Mouse (Mus musculus) kidney, postnatal 0 days (tissue): ENCODE results near the gene Cyp1a1. TPM values are rescaled to one million over a fixed set of nuclear protein-coding genes. Genes with fewer than 3 reads are reported as not detected.
A peak's percentile ranks its signal among the peaks of the same experiment; 100 is the strongest.

ENCODE experiments used
- ATAC-seq: fragments of 200-750 bp; cut with Nextera tagmentation; replicated peaks from 2 replicates; pipeline ENCODE4 v1.8.0; 2017; ENCODE audit warnings: low read depth, moderate number of reproducible peaks, moderate TSS enrichment, moderate library complexity; ENCODE audit not compliant: low FRiP score
- DNase-seq: peaks from one replicate; pipeline ENCODE4 v3.0.0-alpha.2; 2016; ENCODE audit warnings: low spot score
- H3K27ac ChIP-seq: fragments of 300-500 bp; sonication (generic); 2 replicates; pipeline ENCODE4 v1.5.1; 2014; ENCODE audit warnings: mild to moderate bottlenecking
- H3K27me3 ChIP-seq: fragments of 300-500 bp; sonication (generic); 2 replicates; pipeline ENCODE4 v1.6.1; 2014; ENCODE audit warnings: low read length, mixed read lengths; ENCODE audit not compliant: insufficient read depth
- H3K36me3 ChIP-seq: fragments of 300-500 bp; sonication (generic); 2 replicates; pipeline ENCODE4 v1.6.1; 2014; ENCODE audit warnings: low read length, mixed read lengths; ENCODE audit not compliant: insufficient read depth
- H3K4me1 ChIP-seq: fragments of 300-500 bp; sonication (generic); replicated peaks from 2 replicates; pipeline ENCODE4 v1.6.1; 2014; ENCODE audit warnings: antibody characterized with exemption, low read length, mixed read lengths; ENCODE audit not compliant: insufficient read depth
- H3K4me2 ChIP-seq: fragments of 300-500 bp; sonication (generic); 2 replicates; pipeline ENCODE4 v1.6.1; 2014; ENCODE audit warnings: mild to moderate bottlenecking, low read length, moderate library complexity, mixed read lengths
- H3K4me3 ChIP-seq: fragments of 300-500 bp; sonication (generic); replicated peaks from 2 replicates; pipeline ENCODE4 v1.5.1; 2014; ENCODE audit warnings: low read depth, low read length
- H3K9ac ChIP-seq: fragments of 300-500 bp; sonication (generic); 2 replicates; pipeline ENCODE4 v1.6.1; 2014; ENCODE audit warnings: low read depth, low read length
- H3K9me3 ChIP-seq: fragments of 300-500 bp; sonication (generic); replicated peaks from 2 replicates; pipeline ENCODE4 v1.6.1; 2016; ENCODE audit warnings: low read length, inconsistent platforms, mixed read lengths
- CTCF ChIP-seq: IDR thresholded peaks from 2 replicates; pipeline ENCODE4 v1.5.1; 2016; ENCODE audit warnings: antibody characterized with exemption, low read depth, mild to moderate bottlenecking, moderate library complexity
- WGBS: fragments of 180-500 bp; shearing (Covaris S2); extraction: QIAGEN DNeasy Blood & Tissue Kit; methylation state at CpG from one replicate; pipeline ENCODE4 v1.1.7; 2014; 5-methylcytosine and 5-hydroxymethylcytosine counted together
- polyA plus RNA-seq: library from polyadenylated mRNA; unstranded; fragments of >200 nt; fragmentation: Nextera tagmentation; extraction: Ambion mirVana; gene quantifications from 2 replicates; pipeline ENCODE4 v1.2.1, GENCODE M21; 2015

Cyp1a1 gene
- polyA plus RNA-seq, 1 experiment from 2014 or later: 0.34 TPM

DNA sequence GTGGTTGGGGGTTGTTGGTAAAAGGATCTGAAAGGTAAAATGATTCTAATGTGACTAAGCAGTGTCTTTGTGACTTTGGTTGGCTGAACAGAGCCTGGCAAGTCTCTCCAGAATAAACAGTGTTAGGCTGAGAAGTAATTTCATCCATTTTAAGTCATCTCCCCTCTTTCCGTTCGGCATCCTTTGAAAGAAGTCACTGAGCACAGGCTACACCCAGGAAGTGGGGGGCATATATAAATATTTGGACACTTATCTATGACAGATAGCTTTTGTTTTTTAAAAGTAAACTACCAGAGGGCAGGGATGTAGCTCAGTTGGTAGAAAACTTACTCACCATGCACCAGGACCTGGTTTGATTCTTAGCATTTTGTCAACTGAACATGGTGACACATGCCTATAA is 878 bp downstream of the Cyp1a1 start:
- no peaks in the 10 kb centered on the region for H3K27me3 ChIP-seq
- TF ChIP-seq CTCF: no peak
- no peak overlapping the region for H3K9ac ChIP-seq
- H3K4me1 ChIP-seq: no peaks in the 10 kb centered on the region
- no peak overlapping the region for H3K4me3 ChIP-seq
- DNase-seq (no peak), ATAC-seq (no peak)
- WGBS: 39% methylated on average over 2 of the region's 2 CpGs
- H3K4me2 ChIP-seq: no peak overlapping the region
- H3K9me3 ChIP-seq: no peaks in the 10 kb centered on the region
- no peaks in the 10 kb centered on the region for H3K36me3 ChIP-seq
- no peak overlapping the region for H3K27ac ChIP-seq

DNA sequence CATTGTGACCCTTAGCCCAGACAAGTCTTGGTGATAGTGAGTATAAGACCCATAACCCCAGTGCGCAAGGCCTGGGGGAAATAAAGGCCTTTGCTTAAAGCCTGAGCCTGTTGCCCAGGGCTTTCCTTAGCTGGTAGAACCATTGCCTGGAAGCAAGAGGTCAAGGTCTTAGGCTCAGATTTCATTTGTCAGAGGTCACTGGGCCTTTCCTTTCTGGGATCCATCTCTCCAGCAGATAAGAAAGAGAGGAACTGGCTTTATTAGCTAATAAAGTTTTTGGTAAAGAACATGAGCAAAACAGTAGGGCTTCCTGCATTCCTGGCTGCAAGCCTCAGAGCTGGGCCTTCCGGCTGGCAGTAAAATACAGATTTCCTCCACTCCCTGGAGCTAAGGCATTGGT is 6.4 kb downstream of the Cyp1a1 start:
- Histone ChIP-seq H3K4me1 (peaks cover 5% of the 10 kb centered on the region), H3K27ac (no peak overlapping the region), H3K9me3 (no peaks in the 10 kb centered on the region), H3K27me3 (no peaks in the 10 kb centered on the region), H3K4me3 (no peak overlapping the region), H3K9ac (no peak overlapping the region), H3K36me3 (no peaks in the 10 kb centered on the region), H3K4me2 (no peak overlapping the region)
- TF ChIP-seq CTCF: no peak
- ATAC-seq (no peak), DNase-seq (no peak)
- WGBS: 82% methylated on average over 2 of the region's 2 CpGs

DNA sequence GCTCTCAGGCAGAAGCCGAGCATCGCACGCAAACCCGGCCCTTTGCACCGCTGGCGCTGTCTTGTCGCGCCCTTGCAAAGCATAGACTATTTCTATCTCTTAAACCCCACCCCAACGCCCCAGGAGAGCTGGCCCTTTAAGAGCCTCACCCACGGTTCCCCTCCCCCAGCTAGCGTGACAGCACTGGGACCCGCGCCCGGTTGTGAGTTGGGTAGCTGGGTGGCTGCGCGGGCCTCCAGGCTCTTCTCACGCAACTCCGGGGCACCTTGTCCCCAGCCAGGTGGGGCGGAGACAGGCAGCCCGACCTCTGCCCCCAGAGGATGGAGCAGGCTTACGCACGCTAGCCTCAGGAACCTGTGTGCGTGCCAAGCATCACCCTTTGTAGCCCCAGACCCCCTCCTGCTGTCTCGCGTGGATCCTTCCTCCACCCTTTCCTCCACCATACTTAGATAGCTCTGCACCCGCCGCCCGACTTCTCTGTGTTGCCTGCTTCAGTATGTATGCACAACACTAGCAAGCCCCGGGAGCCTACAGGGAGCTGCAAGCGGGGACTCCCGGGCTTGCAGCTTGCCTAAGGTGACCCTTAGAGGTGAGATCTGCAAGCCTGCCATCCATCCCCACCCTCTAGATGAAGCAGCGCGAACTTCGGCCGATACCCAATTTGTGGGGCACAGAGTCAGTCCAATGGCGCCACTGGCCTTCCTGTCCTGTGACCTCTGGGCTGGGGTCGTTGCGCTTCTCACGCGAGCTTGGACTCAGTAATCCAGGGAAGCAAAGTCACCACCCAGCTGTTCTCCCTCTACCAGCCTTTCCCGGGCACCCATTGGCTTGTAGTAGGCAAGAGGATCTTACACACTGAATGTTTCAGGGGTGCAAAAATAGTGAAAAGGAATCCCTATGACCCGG is 8.9 kb downstream of the Cyp1a1 start:
- no peak for TF ChIP-seq CTCF
- peaks cover 5% of the 10 kb centered on the region for H3K4me1 ChIP-seq
- H3K36me3 ChIP-seq: no peaks in the 10 kb centered on the region
- no peaks in the 10 kb centered on the region for H3K27me3 ChIP-seq
- ATAC-seq (peak; percentile 46; the same call in 1 of the 2 replicates), DNase-seq (peak; percentile 21)
- H3K27ac ChIP-seq: no peak overlapping the region
- H3K9ac ChIP-seq: no peak overlapping the region
- no peaks in the 10 kb centered on the region for H3K9me3 ChIP-seq
- peak overlapping the region; percentile 81 for H3K4me2 ChIP-seq
- 1% methylated on average over 42 of the region's 42 CpGs for WGBS
- peak overlapping the region; percentile 38 for H3K4me3 ChIP-seq

DNA sequence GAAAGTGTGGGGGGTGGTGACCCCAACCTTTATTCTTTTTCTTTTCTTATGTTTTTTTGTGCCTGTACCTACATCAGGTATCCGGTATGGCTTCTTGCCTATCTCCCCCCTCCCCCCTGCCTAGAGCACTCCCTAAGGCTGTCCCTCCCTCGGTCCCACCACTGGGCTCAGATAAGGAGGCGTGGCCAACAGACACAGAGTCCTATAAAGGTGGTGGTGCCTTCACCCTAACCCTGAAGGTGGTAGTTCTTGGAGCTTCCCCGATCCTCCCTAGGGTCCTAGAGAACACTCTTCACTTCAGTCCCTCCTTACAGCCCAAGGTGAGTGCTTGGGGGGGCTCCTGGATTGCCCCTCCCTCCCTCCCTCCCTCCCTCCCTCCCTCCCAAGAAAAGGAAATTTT is 9.7 kb downstream of the Cyp1a1 start:
- TF ChIP-seq CTCF: no peak
- no peak overlapping the region for H3K9ac ChIP-seq
- H3K4me2 ChIP-seq: no peak overlapping the region
- no peaks in the 10 kb centered on the region for H3K36me3 ChIP-seq
- ATAC-seq: no peak
- no peak for DNase-seq
- 25% methylated on average over 4 of the region's 4 CpGs for WGBS
- no peak overlapping the region for H3K4me3 ChIP-seq
- H3K9me3 ChIP-seq: no peaks in the 10 kb centered on the region
- H3K27me3 ChIP-seq: no peaks in the 10 kb centered on the region
- peaks cover 5% of the 10 kb centered on the region for H3K4me1 ChIP-seq
- H3K27ac ChIP-seq: no peak overlapping the region

DNA sequence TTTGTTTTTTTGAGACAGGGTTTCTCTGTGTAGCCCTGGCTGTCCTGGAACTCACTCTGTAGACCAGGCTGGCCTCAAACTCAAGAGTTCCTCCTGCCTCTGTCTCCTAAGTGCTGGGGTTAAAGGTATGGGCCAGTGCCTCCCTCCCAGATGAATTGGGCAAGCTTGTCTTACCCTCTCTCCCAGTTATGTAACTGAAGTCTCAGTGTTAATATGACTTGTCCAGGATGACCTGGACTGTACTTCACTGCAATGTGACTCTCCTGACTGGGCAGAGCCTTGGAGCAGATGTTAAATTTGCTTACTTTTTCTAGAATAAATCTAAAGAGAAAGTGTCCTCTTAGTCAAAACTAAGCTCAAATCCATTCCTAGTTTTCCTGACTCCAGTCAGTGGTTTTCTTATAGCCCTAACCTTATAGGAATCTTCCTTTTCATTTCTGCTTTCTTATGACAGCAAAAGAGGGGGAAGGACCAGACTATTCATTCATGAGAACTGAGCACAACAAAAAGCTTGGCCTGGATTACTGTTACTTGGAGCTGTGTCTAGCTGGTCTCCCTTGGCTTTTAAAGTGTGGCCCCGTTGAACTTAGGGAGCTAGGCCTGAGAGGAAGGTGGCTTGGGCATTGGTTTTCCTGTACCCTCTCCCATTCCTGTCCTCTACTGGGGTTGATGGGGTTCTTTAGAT is 10.9 kb downstream of the Cyp1a1 start:
- DNase-seq: peak; percentile 67
- ATAC-seq: no peak
- no peaks in the 10 kb centered on the region for H3K36me3 ChIP-seq
- H3K4me3 ChIP-seq: no peak overlapping the region
- H3K27ac ChIP-seq: no peak overlapping the region
- no peak overlapping the region for H3K4me2 ChIP-seq
- peaks cover 5% of the 10 kb centered on the region for H3K4me1 ChIP-seq
- 77% methylated on average over 1 of the region's 1 CpGs for WGBS
- no peak for TF ChIP-seq CTCF
- no peaks in the 10 kb centered on the region for H3K9me3 ChIP-seq
- no peaks in the 10 kb centered on the region for H3K27me3 ChIP-seq
- no peak overlapping the region for H3K9ac ChIP-seq

DNA sequence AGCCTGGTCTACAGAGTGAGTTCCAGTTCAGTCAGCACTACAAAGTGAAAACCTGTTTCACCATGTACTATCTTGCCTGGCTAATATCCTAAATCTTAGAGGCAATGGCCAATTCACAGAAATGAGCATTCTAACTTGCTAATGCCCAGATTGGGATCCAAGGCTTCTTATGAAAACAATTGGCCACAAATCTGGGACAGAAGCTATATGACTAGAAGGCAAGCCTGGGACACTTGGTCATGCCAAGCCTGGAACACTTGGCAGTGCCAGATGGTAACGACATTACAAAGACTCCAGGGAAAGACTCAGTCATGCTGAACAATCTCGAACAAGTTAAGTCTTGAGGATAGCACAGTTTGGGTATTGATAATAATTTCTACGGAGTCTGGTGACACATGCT is 18.8 kb downstream of the Cyp1a1 start:
- Histone ChIP-seq H3K4me3 (no peak overlapping the region), H3K9me3 (no peaks in the 10 kb centered on the region), H3K4me1 (peaks cover 7% of the 10 kb centered on the region; the same call in 1 of the 2 replicates), H3K4me2 (no peak overlapping the region), H3K9ac (no peak overlapping the region), H3K27ac (no peak overlapping the region), H3K27me3 (no peaks in the 10 kb centered on the region), H3K36me3 (no peaks in the 10 kb centered on the region)
- DNase-seq (no peak), ATAC-seq (no peak)
- WGBS: 89% methylated on average over 3 of the region's 3 CpGs
- TF ChIP-seq CTCF: no peak
